Comparison of ENCODE assay signal across 13 mouse cellular contexts in genomic region chr11:88996427-88996826, GRCm38 (mm10). TPM values are rescaled to one million over a fixed set of nuclear protein-coding genes. Genes with fewer than 3 reads are reported as not detected.
DNase-seq lines count a peak whose midpoint lies in the region; ATAC-seq and TF ChIP-seq lines count a peak whose summit lies in the region.
"Had no signal": no experiment of that assay in that cellular context is flagged by ENCODE, and none has a peak within 500 bp of the region (broad histone marks: within the 10 kb centered on the region; RNA-seq: fewer than 3 reads in every experiment).

No protein-coding gene starts in this region.

- H3K4me3 ChIP-seq in ES-Bruce4 (ENCODE audit: low read depth, low read length) (no peak overlapping the region), MEL (ENCODE audit: control insufficient read depth in 1 of 2, insufficient read depth in 1 of 2, low read depth in 2 of 2, low read length in 2 of 2) (peak overlapping the region in 1 of 2 experiments; percentile 30; a peak in 2 of 4 replicates)
- H3K4me3 ChIP-seq in heart, embryonic 12.5 days, result no peak overlapping the region
- no peak overlapping the region for H3K4me3 ChIP-seq in lung, embryonic 14.5 days (ENCODE audit: low read depth, low read length)
- H3K4me3 ChIP-seq: neural tube, embryonic 15.5 days had no signal

- H3K4me1 ChIP-seq in ES-Bruce4 (ENCODE audit: control insufficient read depth, insufficient read depth, low read length) (peaks cover 3% of the 10 kb centered on the region), MEL (ENCODE audit: control insufficient read depth in 1 of 2, insufficient read depth in 2 of 2, low read length in 2 of 2) (peaks cover 14 to 33% of the 10 kb centered on the region in 2 experiments)
- peaks cover 16% of the 10 kb centered on the region; the same call in 1 of the 2 replicates for H3K4me1 ChIP-seq in heart, embryonic 12.5 days (replicated peaks)
- H3K4me1 ChIP-seq in lung, embryonic 14.5 days (ENCODE audit: insufficient read depth), result no peaks in the 10 kb centered on the region

- TF ChIP-seq EP300 in ES-Bruce4 (IDR thresholded peaks at IDR 0.05; ENCODE audit: insufficient read depth, low read depth, low read length) (no peak), MEL (IDR thresholded peaks at IDR 0.05; ENCODE audit: low read depth in 1 of 2, low read length in 2 of 2) (peak; percentile 62 to 66; a peak in 3 of 4 replicates)

- peak; percentile 8; the same call in 1 of the 2 replicates for ATAC-seq in heart, embryonic 12.5 days (ENCODE audit: insufficient number of reproducible peaks, low FRiP score)
- no peak for ATAC-seq in lung, embryonic 14.5 days (ENCODE audit: insufficient read depth)

- H3K27me3 ChIP-seq in ES-Bruce4 (ENCODE audit: control insufficient read depth, insufficient read depth, low read length, poor library complexity, severe bottlenecking) (no peaks in the 10 kb centered on the region), MEL (ENCODE audit: control insufficient read depth in 1 of 2, insufficient read depth in 2 of 2, low read length in 2 of 2) (no peaks in the 10 kb centered on the region)
- H3K27me3 ChIP-seq in heart, embryonic 12.5 days (replicated peaks), result no peaks in the 10 kb centered on the region
- H3K27me3 ChIP-seq in lung, embryonic 14.5 days (ENCODE audit: insufficient read depth, low read length), result no peaks in the 10 kb centered on the region

- peak overlapping the region; percentile 12 for H3K9ac ChIP-seq in ES-Bruce4 (ENCODE audit: low read depth, poor library complexity, severe bottlenecking)
- no peak overlapping the region for H3K9ac ChIP-seq in MEL (ENCODE audit: control insufficient read depth, low read depth, low read length, poor library complexity, severe bottlenecking)
- no peak overlapping the region for H3K9ac ChIP-seq in heart, embryonic 12.5 days
- H3K9ac ChIP-seq in lung, embryonic 14.5 days, result no peak overlapping the region
- H3K9ac ChIP-seq: liver, embryonic 14.5 days; neural tube, embryonic 15.5 days had no signal

- H3K36me3 ChIP-seq in ES-Bruce4 (ENCODE audit: control insufficient read depth, insufficient read depth, low read length, poor library complexity, severe bottlenecking), result no peaks in the 10 kb centered on the region
- peaks cover 0 to 27% of the 10 kb centered on the region in 2 experiments; a peak in 3 of 4 replicates for H3K36me3 ChIP-seq in MEL (ENCODE audit: control insufficient read depth in 1 of 2, insufficient read depth in 2 of 2, low read length in 2 of 2)
- H3K36me3 ChIP-seq in heart, embryonic 12.5 days, result no peaks in the 10 kb centered on the region
- peaks cover under 1% of the 10 kb centered on the region; the same call in 1 of the 2 replicates for H3K36me3 ChIP-seq in lung, embryonic 14.5 days (ENCODE audit: insufficient read depth)

- no peak for TF ChIP-seq RAD21 in MEL (IDR thresholded peaks at IDR 0.05; ENCODE audit: low read depth, low read length)

- WGBS in heart, embryonic 12.5 days, result 47% methylated on average over 7 of the region's 7 CpGs
- 53% methylated on average over 7 of the region's 7 CpGs for whole genome bisulfite sequencing in lung, embryonic 14.5 days

- peaks cover 22% of the 10 kb centered on the region for H3K79me2 ChIP-seq in MEL (ENCODE audit: control insufficient read depth, insufficient read depth, low read length, poor library complexity)

- peak overlapping the region; percentile 25; the same call in 1 of the 2 replicates for H3K4me2 ChIP-seq in heart, embryonic 12.5 days
- no peak overlapping the region for H3K4me2 ChIP-seq in lung, embryonic 14.5 days
- H3K4me2 ChIP-seq: neural tube, embryonic 15.5 days had no signal

- TF ChIP-seq CTCF in ES-Bruce4 (IDR thresholded peaks at IDR 0.05; ENCODE audit: low read depth, low read length) (no peak), MEL (IDR thresholded peaks at IDR 0.05 in 2 of 3, conservative IDR thresholded peaks at IDR 0.05 in 1 of 3; ENCODE audit: control insufficient read depth in 1 of 3, insufficient read depth in 1 of 3, low read depth in 2 of 3, low read length in 3 of 3, poor library complexity in 1 of 3, severe bottlenecking in 1 of 3) (no peak)
- no peak for TF ChIP-seq CTCF in lung, embryonic 14.5 days (IDR thresholded peaks at IDR 0.05; ENCODE audit: low read depth)

- H3K9me3 ChIP-seq in ES-Bruce4 (replicated peaks; ENCODE audit: control insufficient read depth, insufficient read depth, low read length, poor library complexity, severe bottlenecking) (no peaks in the 10 kb centered on the region), MEL (replicated peaks; ENCODE audit: insufficient read depth, low read length) (no peaks in the 10 kb centered on the region)
- H3K9me3 ChIP-seq in heart, embryonic 12.5 days (replicated peaks), result no peaks in the 10 kb centered on the region
- no peaks in the 10 kb centered on the region for H3K9me3 ChIP-seq in lung, embryonic 14.5 days (ENCODE audit: low read depth, low read length)
- H3K9me3 ChIP-seq: neural tube, embryonic 15.5 days had no signal

- TF ChIP-seq POLR2A in ES-Bruce4 (IDR thresholded peaks at IDR 0.05; ENCODE audit: insufficient read depth, low read length), result no peak
- TF ChIP-seq POLR2A in MEL (IDR thresholded peaks at IDR 0.05; ENCODE audit: control insufficient read depth in 1 of 2, insufficient read depth in 1 of 2, low read depth in 1 of 2, low read length in 2 of 2, poor library complexity in 1 of 2), result no peak

- peak; percentile 87 for DNase-seq in MEL (ENCODE audit: low read depth, low spot score)
- DNase-seq in lung, embryonic 14.5 days, result peak; percentile 55
- no peak for DNase-seq in B cell, adult 2 months
- DNase-seq in layer of hippocampus, adult 9-10 months (ENCODE audit: low spot score), result no peak
- no peak for DNase-seq in layer of hippocampus, postnatal 14 days (ENCODE audit: low spot score in 2 of 2)
- no peak for DNase-seq in right cerebral cortex, adult 2 months (ENCODE audit: low spot score in 2 of 2)
- DNase-seq: embryo, embryonic 11 days; gastrocnemius, postnatal 10 days; layer of hippocampus, adult 9-11 months had no signal

- H3K27ac ChIP-seq in ES-Bruce4 (ENCODE audit: insufficient read depth, low read length), result peak overlapping the region; percentile 94
- H3K27ac ChIP-seq in MEL (ENCODE audit: control insufficient read depth, low read depth, low read length), result peak overlapping the region; percentile 22; the same call in 1 of the 2 replicates
- peak overlapping the region; percentile 72 for H3K27ac ChIP-seq in heart, embryonic 12.5 days (ENCODE audit: poor library complexity, severe bottlenecking)
- H3K27ac ChIP-seq in lung, embryonic 14.5 days (ENCODE audit: low read depth), result no peak overlapping the region
- H3K27ac ChIP-seq: liver, embryonic 14.5 days; neural tube, embryonic 15.5 days had no signal

TF ChIP-seq in MEL, 35 proteins besides CTCF, POLR2A, EP300 and RAD21 (continues in another document):
- TF ChIP-seq MEF2A (IDR thresholded peaks at IDR 0.05; ENCODE audit: extremely low read depth, insufficient replicate concordance, low read depth, low read length, poor library complexity, severe bottlenecking) (no peak), ZNF384 (IDR thresholded peaks at IDR 0.05; ENCODE audit: low read depth, low read length) (no peak), E2F4 (IDR thresholded peaks at IDR 0.05; ENCODE audit: borderline replicate concordance, low read depth, low read length) (no peak), RCOR1 (IDR thresholded peaks at IDR 0.05; ENCODE audit: low read depth, low read length) (peak; percentile 54; the same call in 1 of the 2 replicates), MAZ (IDR thresholded peaks at IDR 0.05; ENCODE audit: low read depth, low read length) (no peak), ZC3H11A (IDR thresholded peaks at IDR 0.05; ENCODE audit: low read depth, low read length) (no peak), ETS1 (IDR thresholded peaks at IDR 0.05; ENCODE audit: low read depth, low read length) (peak; percentile 62), ZMIZ1 (IDR thresholded peaks at IDR 0.05; ENCODE audit: low read depth, low read length) (no peak)

RNA-seq across cellular contexts. Expression of gene Trim25, which starts 2.7 kb away (rescaled TPM):
- polyA plus RNA-seq in ES-Bruce4 (2011; ENCODE audit: insufficient read depth, insufficient read length, low read depth, missing spikeins), result 47.3 and 49.9 TPM in 2 replicates
- 21.5 and 22.2 TPM in 2 replicates for total RNA-seq in MEL (2012; rRNA removed)
- polyA plus RNA-seq in MEL (2012; ENCODE audit: insufficient read depth in 1 of 2, insufficient read length in 2 of 2, low read depth in 1 of 2, low replicate concordance in 2 of 2, missing spikeins in 1 of 2), result 10 to 100 TPM in 1 of 2 experiments, not detected in 1; 43.0 TPM
- 15.2 and 15.3 TPM in 2 replicates for polyA plus RNA-seq in heart, embryonic 12.5 days (2016; fragmentation: Nextera tagmentation; extraction: Ambion mirVana)
- polyA plus RNA-seq in lung, embryonic 14.5 days (2014; fragmentation: Nextera tagmentation; extraction: Ambion mirVana), result 13.4 and 13.8 TPM in 2 replicates
- 1 to 10 TPM; 4.0 to 5.2 TPM for total RNA-seq in layer of hippocampus, postnatal 14 days (2021)

RNA-seq across cellular contexts. Expression of gene Coil, which starts 26.4 kb away (rescaled TPM):
- 32.7 and 33.5 TPM in 2 replicates for polyA plus RNA-seq in ES-Bruce4 (2011; ENCODE audit: insufficient read depth, insufficient read length, low read depth, missing spikeins)
- total RNA-seq in MEL (2012; rRNA removed), result 32.6 and 32.9 TPM in 2 replicates
- polyA plus RNA-seq in MEL (2012; ENCODE audit: insufficient read depth in 1 of 2, insufficient read length in 2 of 2, low read depth in 1 of 2, low replicate concordance in 2 of 2, missing spikeins in 1 of 2), result 10 to 100 TPM in 1 of 2 experiments, not detected in 1; 24.4 TPM
- polyA plus RNA-seq in heart, embryonic 12.5 days (2016; fragmentation: Nextera tagmentation; extraction: Ambion mirVana), result 15.5 and 16.1 TPM in 2 replicates
- 10.8 and 12.2 TPM in 2 replicates for polyA plus RNA-seq in lung, embryonic 14.5 days (2014; fragmentation: Nextera tagmentation; extraction: Ambion mirVana)
- total RNA-seq in layer of hippocampus, postnatal 14 days (2021), result 10 to 100 TPM; 16.3 to 19.5 TPM

RNA-seq across cellular contexts. Expression of gene Elobl, which starts 29.7 kb away (rescaled TPM):
- polyA plus RNA-seq in ES-Bruce4 (2011; ENCODE audit: insufficient read depth, insufficient read length, low read depth, missing spikeins), result 12.6 and 13.8 TPM in 2 replicates
- 0.58 and 0.92 TPM in 2 replicates for total RNA-seq in MEL (2012; rRNA removed)
- under 1 TPM in 1 of 2 experiments, not detected in 1; 0.72 TPM for polyA plus RNA-seq in MEL (2012; ENCODE audit: insufficient read depth in 1 of 2, insufficient read length in 2 of 2, low read depth in 1 of 2, low replicate concordance in 2 of 2, missing spikeins in 1 of 2)
- not detected in 2 replicates for polyA plus RNA-seq in heart, embryonic 12.5 days (2016; fragmentation: Nextera tagmentation; extraction: Ambion mirVana)
- not detected in 2 replicates for polyA plus RNA-seq in lung, embryonic 14.5 days (2014; fragmentation: Nextera tagmentation; extraction: Ambion mirVana)
- not detected for total RNA-seq in layer of hippocampus, postnatal 14 days (2021)
- total RNA-seq: gastrocnemius, postnatal 10 days had no signal
- polyA plus RNA-seq: liver, embryonic 14.5 days; neural tube, embryonic 15.5 days had no signal

RNA-seq across cellular contexts. Expression of gene Scpep1, which starts 41.2 kb away (rescaled TPM):
- polyA plus RNA-seq in ES-Bruce4 (2011; ENCODE audit: insufficient read depth, insufficient read length, low read depth, missing spikeins) (186 and 188 TPM in 2 replicates), MEL (2012; ENCODE audit: insufficient read depth in 1 of 2, insufficient read length in 2 of 2, low read depth in 1 of 2, low replicate concordance in 2 of 2, missing spikeins in 1 of 2) (10 to 100 TPM in 1 of 2 experiments, not detected in 1; 15.6 TPM)
- 7.9 and 8.9 TPM in 2 replicates for total RNA-seq in MEL (2012; rRNA removed)
- polyA plus RNA-seq in heart, embryonic 12.5 days (2016; fragmentation: Nextera tagmentation; extraction: Ambion mirVana), result 47.2 and 47.5 TPM in 2 replicates
- polyA plus RNA-seq in lung, embryonic 14.5 days (2014; fragmentation: Nextera tagmentation; extraction: Ambion mirVana), result 83.4 and 83.6 TPM in 2 replicates
- 10 to 100 TPM; 17.0 to 17.4 TPM for total RNA-seq in layer of hippocampus, postnatal 14 days (2021)

Comparison
In these comparisons a context has a peak if more than half of its experiments do, and no peak if none do; other contexts are left out.
1. DNase-seq: peak in MEL (single experiment) and lung, embryonic 14.5 days (single experiment); none in B cell, adult 2 months (0 of 2), layer of hippocampus, adult 9-10 months (single experiment), layer of hippocampus, postnatal 14 days (0 of 2) and right cerebral cortex, adult 2 months (0 of 2).